Mouse (Mus musculus) heart, postnatal 0 days (tissue): ENCODE measurements around the gene Ptp4a2. TPM values are rescaled to one million over a fixed set of nuclear protein-coding genes. Genes with fewer than 3 reads are reported as not detected.

Experiments used
- ATAC-seq: fragments of 200-750 bp; cut with Nextera tagmentation; 2 replicates; pipeline ENCODE4 v1.8.0; 2017; ENCODE audit warnings: low read depth, moderate number of reproducible peaks, moderate library complexity; ENCODE audit not compliant: insufficient read depth
- DNase-seq: peaks from one replicate; pipeline ENCODE4 v3.0.0-alpha.2; 2016; ENCODE audit warnings: low spot score
- H3K27ac ChIP-seq: fragments of 300-500 bp; sonication (generic); 2 replicates; pipeline ENCODE4 v1.5.1; 2014; ENCODE audit warnings: low read depth, mild to moderate bottlenecking
- H3K27me3 ChIP-seq: fragments of 300-500 bp; sonication (generic); 2 replicates; pipeline ENCODE4 v1.6.1; 2014; ENCODE audit warnings: low read length, mixed read lengths; ENCODE audit not compliant: control insufficient read depth, insufficient read depth
- H3K36me3 ChIP-seq: fragments of 300-500 bp; sonication (generic); replicated peaks from 2 replicates; pipeline ENCODE4 v1.6.1; 2014; ENCODE audit warnings: low read length, mixed read lengths; ENCODE audit not compliant: control insufficient read depth, insufficient read depth
- H3K4me1 ChIP-seq: fragments of 300-500 bp; sonication (generic); 2 replicates; pipeline ENCODE4 v1.6.1; 2014; ENCODE audit warnings: antibody characterized with exemption; ENCODE audit not compliant: control insufficient read depth, insufficient read depth
- H3K4me2 ChIP-seq: fragments of 300-500 bp; sonication (generic); 2 replicates; pipeline ENCODE4 v1.6.1; 2014; ENCODE audit warnings: low read depth, mild to moderate bottlenecking, low read length, moderate library complexity
- H3K4me3 ChIP-seq: fragments of 300-500 bp; sonication (generic); 2 replicates; pipeline ENCODE4 v1.5.1; 2014; ENCODE audit warnings: low read depth, low read length
- H3K9ac ChIP-seq: fragments of 300-500 bp; sonication (generic); replicated peaks from 2 replicates; pipeline ENCODE4 v1.6.1; 2014; ENCODE audit warnings: low read depth, low read length, mixed read lengths
- H3K9me3 ChIP-seq: fragments of 300-500 bp; sonication (generic); replicated peaks from 2 replicates; pipeline ENCODE4 v1.6.1; 2016; ENCODE audit warnings: low read length; ENCODE audit not compliant: control insufficient read depth
- CTCF ChIP-seq: IDR thresholded peaks from 2 replicates; pipeline ENCODE4 v1.5.1; 2016; ENCODE audit warnings: antibody characterized with exemption, control low read depth, low read depth
- EP300 ChIP-seq: IDR thresholded peaks from 2 replicates; pipeline ENCODE4 v1.6.1; 2016; ENCODE audit warnings: antibody characterized with exemption, low read depth
- WGBS: fragments of 180-500 bp; shearing (Covaris S2); extraction: QIAGEN DNeasy Blood & Tissue Kit; methylation state at CpG from one replicate; pipeline ENCODE4 v1.1.7; 2014; 5-methylcytosine and 5-hydroxymethylcytosine counted together
- polyA plus RNA-seq: library from polyadenylated mRNA; unstranded; fragments of >200 nt; fragmentation: Nextera tagmentation; extraction: Ambion mirVana; gene quantifications from 2 replicates; pipeline ENCODE4 v1.2.1, GENCODE M21; 2015
- total RNA-seq: library from RNA; depleted of rRNA; stranded (reverse); fragments of >200 nt; gene quantifications from 2 replicates; pipeline ENCODE4 v1.2.3, GENCODE M21; 2014; ENCODE audit warnings: low replicate concordance

The Ptp4a2 gene
- total and polyA plus RNA-seq, 2 experiments from 2014 or later = 132 to 417 TPM

- Histone ChIP-seq H3K36me3 (no peaks in the 10 kb centered on the region), H3K9me3 (no peaks in the 10 kb centered on the region), H3K27me3 (no peaks in the 10 kb centered on the region), H3K9ac (no peak overlapping the region), H3K27ac (no peak overlapping the region), H3K4me3 (no peak overlapping the region), H3K4me1 (peaks cover 6% of the 10 kb centered on the region), H3K4me2 (no peak overlapping the region)
- ATAC-seq = no peak
- 82% methylated on average over 5 of the region's 5 CpGs for WGBS
- DNase-seq = no peak
- no peak for TF ChIP-seq CTCF
- no peak for TF ChIP-seq EP300
Measured at GRCm38 (mm10) chr4:129783506-129783905, 27.5 kb upstream of the Ptp4a2 start.

- Histone ChIP-seq H3K27me3 (no peaks in the 10 kb centered on the region), H3K36me3 (no peaks in the 10 kb centered on the region), H3K27ac (no peak overlapping the region), H3K4me1 (peaks cover 6% of the 10 kb centered on the region), H3K9ac (no peak overlapping the region), H3K9me3 (no peaks in the 10 kb centered on the region), H3K4me3 (no peak overlapping the region), H3K4me2 (no peak overlapping the region)
- DNase-seq = peak; percentile 90
- TF ChIP-seq EP300 (no peak), CTCF (peak; percentile 90)
- WGBS = 0% methylated on average over 4 of the region's 4 CpGs
- ATAC-seq = 0 out of 2 replicates have a peak, but pooled peaks have one; percentile 40
Measured at GRCm38 (mm10) chr4:129785178-129785577, 25.8 kb upstream of the Ptp4a2 start.

- no peak for ATAC-seq
- Histone ChIP-seq H3K36me3 (no peaks in the 10 kb centered on the region), H3K4me1 (no peaks in the 10 kb centered on the region), H3K4me3 (no peak overlapping the region), H3K27ac (no peak overlapping the region), H3K4me2 (no peak overlapping the region), H3K27me3 (no peaks in the 10 kb centered on the region), H3K9ac (no peak overlapping the region), H3K9me3 (no peaks in the 10 kb centered on the region)
- TF ChIP-seq CTCF = no peak
- TF ChIP-seq EP300 = no peak
- no peak for DNase-seq
- WGBS = 73% methylated on average over 8 of the region's 8 CpGs
Measured at GRCm38 (mm10) chr4:129788693-129789092, 22.3 kb upstream of the Ptp4a2 start.

GRCm38 (mm10) chr4:129789635-129790034, 21.4 kb upstream of the Ptp4a2 start:
- TF ChIP-seq EP300 (no peak), CTCF (no peak)
- H3K27ac ChIP-seq = no peak overlapping the region
- DNase-seq (no peak), ATAC-seq (no peak)
- H3K27me3 ChIP-seq = no peaks in the 10 kb centered on the region
- H3K4me1 ChIP-seq = no peaks in the 10 kb centered on the region
- no peak overlapping the region for H3K4me3 ChIP-seq
- 97% methylated on average over 2 of the region's 2 CpGs for WGBS
- H3K36me3 ChIP-seq = no peaks in the 10 kb centered on the region
- no peak overlapping the region for H3K9ac ChIP-seq
- no peak overlapping the region for H3K4me2 ChIP-seq
- no peaks in the 10 kb centered on the region for H3K9me3 ChIP-seq

- Histone ChIP-seq H3K27me3 (no peaks in the 10 kb centered on the region), H3K9ac (no peak overlapping the region), H3K4me2 (no peak overlapping the region), H3K9me3 (no peaks in the 10 kb centered on the region), H3K36me3 (no peaks in the 10 kb centered on the region), H3K27ac (no peak overlapping the region), H3K4me3 (no peak overlapping the region), H3K4me1 (peaks cover 8% of the 10 kb centered on the region; the same call in 1 of the 2 replicates)
- WGBS = 70% methylated on average over 3 of the region's 3 CpGs
- DNase-seq (no peak), ATAC-seq (no peak)
- TF ChIP-seq CTCF (no peak), EP300 (no peak)
Measured at GRCm38 (mm10) chr4:129790475-129790874, 20.5 kb upstream of the Ptp4a2 start.

GRCm38 (mm10) chr4:129791399-129791798, 19.6 kb upstream of the Ptp4a2 start:
- no peaks in the 10 kb centered on the region for H3K9me3 ChIP-seq
- DNase-seq (no peak), ATAC-seq (no peak)
- no peak overlapping the region for H3K4me3 ChIP-seq
- H3K9ac ChIP-seq = no peak overlapping the region
- no peak overlapping the region for H3K27ac ChIP-seq
- no peak for TF ChIP-seq CTCF
- TF ChIP-seq EP300 = no peak
- H3K36me3 ChIP-seq = no peaks in the 10 kb centered on the region
- H3K4me2 ChIP-seq = no peak overlapping the region
- H3K27me3 ChIP-seq = no peaks in the 10 kb centered on the region
- 30% methylated on average over 1 of the region's 1 CpGs for WGBS
- peaks cover 13% of the 10 kb centered on the region; the same call in 1 of the 2 replicates for H3K4me1 ChIP-seq
